Mouse (Mus musculus): ENCODE data around the gene Mapk1. TPM values are rescaled to one million over a fixed set of nuclear protein-coding genes. Genes with fewer than 3 reads are reported as not detected.

The Mapk1 gene
- 65.8 and 76.8 TPM in 2 replicates for polyA plus RNA-seq (2011; ENCODE audit: insufficient read depth, insufficient read length, low replicate concordance, missing spikeins)

- peak; percentile 99 for TF ChIP-seq POLR2A (IDR thresholded peaks at IDR 0.05; ENCODE audit: borderline replicate concordance, control insufficient read depth, low read depth, low read length)
- peak; percentile 10; the same call in 1 of the 2 replicates for TF ChIP-seq CTCF (IDR thresholded peaks at IDR 0.05; ENCODE audit: control insufficient read depth, insufficient read depth, low read length)
- Histone ChIP-seq H3K4me3 (replicated peaks; ENCODE audit: control insufficient read depth, low read depth, low read length) (peak within 1 kb of the TSS; percentile 94), H3K4me1 (ENCODE audit: control insufficient read depth, insufficient read depth, low read length) (peaks cover under 1% of the 10 kb centered on the region; the same call in 1 of the 2 replicates), H3K27ac (ENCODE audit: control insufficient read depth, insufficient read depth, low read depth, low read length, poor library complexity) (peak within 1 kb of the TSS; percentile 85)
- under 1% methylated on average over 35 of the region's 35 CpGs for WGBS
These were observed at the start of gene Mapk1 for GRCm38 (mm10) chr16:16983131-16983533. Gene Mapk1 (plus strand): TSS chr16:16983382.

DNA sequence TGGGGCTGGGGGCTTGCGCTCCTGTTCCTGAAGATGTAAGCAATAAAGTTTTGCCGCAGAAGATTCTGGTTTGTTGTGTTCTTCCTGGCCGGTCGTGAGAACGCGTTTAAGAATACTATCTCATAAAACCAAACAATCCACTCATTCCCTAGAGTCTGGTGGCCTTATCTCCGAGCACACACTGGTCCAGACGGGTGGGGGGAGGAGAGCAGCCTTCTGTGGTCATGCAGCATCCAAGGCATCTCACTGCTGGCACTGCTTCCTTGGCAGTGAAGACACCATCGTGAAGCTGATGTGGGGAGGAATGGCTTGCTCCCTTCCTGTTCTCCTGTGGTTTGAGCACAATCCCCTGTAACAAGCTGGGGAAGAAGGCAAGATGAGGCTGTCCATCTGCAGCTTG is 43.6 kb upstream of the Mapk1 start:
- Histone ChIP-seq H3K4me3 (replicated peaks; ENCODE audit: control insufficient read depth, low read depth, low read length) (no peak overlapping the region), H3K27ac (ENCODE audit: control insufficient read depth, insufficient read depth, low read depth, low read length, poor library complexity) (no peak overlapping the region), H3K4me1 (ENCODE audit: control insufficient read depth, insufficient read depth, low read length) (no peaks in the 10 kb centered on the region)
- TF ChIP-seq POLR2A (IDR thresholded peaks at IDR 0.05; ENCODE audit: borderline replicate concordance, control insufficient read depth, low read depth, low read length) (no peak), CTCF (IDR thresholded peaks at IDR 0.05; ENCODE audit: control insufficient read depth, insufficient read depth, low read length) (no peak)
- WGBS, result 80% methylated on average over 9 of the region's 9 CpGs

GRCm38 (mm10) chr16:16941078-16941477 is 42.1 kb upstream of the Mapk1 start:
- 75% methylated on average over 2 of the region's 2 CpGs for WGBS
- no peak for TF ChIP-seq CTCF (IDR thresholded peaks at IDR 0.05; ENCODE audit: control insufficient read depth, insufficient read depth, low read length)
- no peak for TF ChIP-seq POLR2A (IDR thresholded peaks at IDR 0.05; ENCODE audit: borderline replicate concordance, control insufficient read depth, low read depth, low read length)
- no peak overlapping the region for H3K4me3 ChIP-seq (replicated peaks; ENCODE audit: control insufficient read depth, low read depth, low read length)
- no peaks in the 10 kb centered on the region for H3K4me1 ChIP-seq (ENCODE audit: control insufficient read depth, insufficient read depth, low read length)
- no peak overlapping the region for H3K27ac ChIP-seq (ENCODE audit: control insufficient read depth, insufficient read depth, low read depth, low read length, poor library complexity)

DNA sequence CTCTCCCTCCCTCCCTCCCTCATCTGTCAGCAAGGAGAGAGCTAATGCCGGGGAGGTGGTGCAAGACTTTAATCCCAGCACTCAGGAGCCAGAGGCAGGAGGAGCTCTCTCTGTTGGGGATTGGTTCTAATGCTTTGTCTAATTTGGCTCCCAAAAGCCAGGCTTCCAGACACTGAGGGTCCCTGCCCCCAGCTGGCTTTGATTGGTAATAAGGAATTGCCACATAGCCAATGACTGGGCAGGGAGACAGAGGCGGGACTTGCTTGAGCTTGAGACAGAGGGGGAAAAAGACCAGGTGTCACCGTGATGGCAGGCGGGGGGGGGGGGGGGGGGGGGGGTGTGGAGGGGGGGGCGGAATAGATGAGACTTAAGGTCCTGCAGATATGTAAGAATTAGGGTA is 24.6 kb upstream of the Mapk1 start:
- 42% methylated on average over 3 of the region's 5 CpGs for WGBS
- TF ChIP-seq CTCF (IDR thresholded peaks at IDR 0.05; ENCODE audit: control insufficient read depth, insufficient read depth, low read length), result no peak
- no peak for TF ChIP-seq POLR2A (IDR thresholded peaks at IDR 0.05; ENCODE audit: borderline replicate concordance, control insufficient read depth, low read depth, low read length)
- no peak overlapping the region for H3K27ac ChIP-seq (ENCODE audit: control insufficient read depth, insufficient read depth, low read depth, low read length, poor library complexity)

DNA sequence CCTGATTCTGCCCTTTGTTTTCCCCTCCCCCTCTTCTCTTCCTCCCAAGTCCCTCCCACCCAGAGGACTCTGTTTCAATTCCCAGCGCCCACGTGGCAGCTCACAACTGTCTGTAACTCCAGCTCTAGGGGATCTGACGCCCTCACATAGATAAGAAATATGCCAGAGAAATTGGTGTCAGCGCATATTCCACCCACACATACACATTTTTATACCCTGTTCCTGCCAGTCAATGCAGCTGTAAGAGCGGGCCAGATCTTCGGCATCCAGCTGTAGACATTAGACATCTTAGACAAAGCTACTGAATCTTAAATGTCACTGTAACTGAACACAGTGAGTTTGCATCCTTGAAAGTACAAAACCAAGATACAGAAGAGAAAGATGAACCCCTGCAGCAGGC is 23.3 kb upstream of the Mapk1 start:
- WGBS, result 79% methylated on average over 6 of the region's 6 CpGs
- H3K4me1 ChIP-seq (ENCODE audit: control insufficient read depth, insufficient read depth, low read length), result no peaks in the 10 kb centered on the region
- no peak overlapping the region for H3K4me3 ChIP-seq (replicated peaks; ENCODE audit: control insufficient read depth, low read depth, low read length)
- TF ChIP-seq POLR2A (IDR thresholded peaks at IDR 0.05; ENCODE audit: borderline replicate concordance, control insufficient read depth, low read depth, low read length), result no peak
- no peak for TF ChIP-seq CTCF (IDR thresholded peaks at IDR 0.05; ENCODE audit: control insufficient read depth, insufficient read depth, low read length)
- no peak overlapping the region for H3K27ac ChIP-seq (ENCODE audit: control insufficient read depth, insufficient read depth, low read depth, low read length, poor library complexity)

More for the DNA sequence above, 24.6 kb upstream of the Mapk1 start:
- Histone ChIP-seq H3K4me3 (replicated peaks; ENCODE audit: control insufficient read depth, low read depth, low read length) (no peak overlapping the region), H3K4me1 (ENCODE audit: control insufficient read depth, insufficient read depth, low read length) (no peaks in the 10 kb centered on the region)

DNA sequence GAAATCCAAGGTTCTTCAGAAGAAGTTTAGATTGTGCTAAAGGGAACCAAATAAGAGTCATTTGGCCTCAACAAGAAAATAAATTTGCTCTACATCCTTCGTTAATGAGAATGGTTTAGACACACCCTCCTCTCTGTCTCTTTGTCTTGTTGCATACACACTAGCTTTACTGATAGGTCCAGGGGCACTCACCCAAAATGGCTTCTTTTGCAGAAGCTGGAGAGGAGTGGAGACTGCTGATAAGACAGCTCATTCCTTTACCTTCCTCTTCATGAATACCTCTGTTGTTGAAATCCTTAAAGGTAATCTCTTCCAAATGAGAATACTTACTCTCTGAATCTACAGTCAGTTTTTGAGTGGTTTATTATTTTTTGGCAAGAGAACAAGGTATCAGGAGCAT is 18.0 kb upstream of the Mapk1 start:
- WGBS, result 59% methylated on average over 1 of the region's 1 CpGs
- Histone ChIP-seq H3K4me1 (ENCODE audit: control insufficient read depth, insufficient read depth, low read length) (no peaks in the 10 kb centered on the region), H3K27ac (ENCODE audit: control insufficient read depth, insufficient read depth, low read depth, low read length, poor library complexity) (no peak overlapping the region), H3K4me3 (replicated peaks; ENCODE audit: control insufficient read depth, low read depth, low read length) (no peak overlapping the region)
- TF ChIP-seq POLR2A (IDR thresholded peaks at IDR 0.05; ENCODE audit: borderline replicate concordance, control insufficient read depth, low read depth, low read length), result no peak
- no peak for TF ChIP-seq CTCF (IDR thresholded peaks at IDR 0.05; ENCODE audit: control insufficient read depth, insufficient read depth, low read length)

DNA sequence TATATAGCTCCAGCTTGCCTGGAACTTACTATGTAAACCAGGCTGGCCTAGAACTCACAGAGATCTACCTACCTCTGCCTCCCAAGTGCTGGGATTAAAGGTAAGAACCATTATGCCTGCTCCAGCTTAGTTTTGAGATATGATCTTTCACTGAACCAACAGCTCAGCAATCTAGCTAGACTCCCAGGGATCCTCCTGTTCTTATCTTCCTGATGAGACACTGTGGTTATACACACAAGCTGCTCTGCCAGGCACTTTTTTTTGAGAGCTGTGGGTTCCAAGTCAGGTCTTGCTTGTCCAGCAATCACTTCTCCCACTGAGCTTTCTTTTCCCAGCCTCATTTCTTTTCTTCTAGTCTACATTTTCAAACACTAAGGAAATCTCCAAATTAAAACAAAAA is 16.9 kb upstream of the Mapk1 start:
- Histone ChIP-seq H3K4me1 (ENCODE audit: control insufficient read depth, insufficient read depth, low read length) (no peaks in the 10 kb centered on the region), H3K4me3 (replicated peaks; ENCODE audit: control insufficient read depth, low read depth, low read length) (no peak overlapping the region), H3K27ac (ENCODE audit: control insufficient read depth, insufficient read depth, low read depth, low read length, poor library complexity) (no peak overlapping the region)
- TF ChIP-seq POLR2A (IDR thresholded peaks at IDR 0.05; ENCODE audit: borderline replicate concordance, control insufficient read depth, low read depth, low read length), result no peak
- TF ChIP-seq CTCF (IDR thresholded peaks at IDR 0.05; ENCODE audit: control insufficient read depth, insufficient read depth, low read length), result no peak

- Histone ChIP-seq H3K4me1 (ENCODE audit: control insufficient read depth, insufficient read depth, low read length) (no peaks in the 10 kb centered on the region), H3K27ac (ENCODE audit: control insufficient read depth, insufficient read depth, low read depth, low read length, poor library complexity) (no peak overlapping the region), H3K4me3 (replicated peaks; ENCODE audit: control insufficient read depth, low read depth, low read length) (no peak overlapping the region)
- TF ChIP-seq CTCF (IDR thresholded peaks at IDR 0.05; ENCODE audit: control insufficient read depth, insufficient read depth, low read length) (no peak), POLR2A (IDR thresholded peaks at IDR 0.05; ENCODE audit: borderline replicate concordance, control insufficient read depth, low read depth, low read length) (no peak)
- 70% methylated on average over 3 of the region's 3 CpGs for WGBS
These were observed 5.1 kb upstream of the Mapk1 start for GRCm38 (mm10) chr16:16978061-16978460.

DNA sequence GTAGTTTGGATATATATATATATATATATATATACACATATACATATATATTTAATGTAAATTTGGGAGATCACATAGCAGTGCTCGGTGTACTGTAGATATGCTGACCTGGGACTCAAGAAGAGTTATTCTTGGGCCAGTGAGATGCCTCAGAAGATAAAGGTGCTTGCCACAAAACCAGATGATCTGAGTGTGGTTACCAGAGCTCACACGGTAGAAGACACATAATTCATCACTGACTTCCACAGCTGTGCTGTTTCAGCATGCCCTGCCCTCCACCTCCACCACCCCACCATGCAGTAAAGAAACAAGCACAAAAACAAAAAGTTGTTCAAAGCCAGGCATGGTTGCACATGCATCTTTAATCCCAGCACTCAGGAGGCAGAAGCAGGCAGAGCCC is 4.4 kb upstream of the Mapk1 start:
- H3K27ac ChIP-seq (ENCODE audit: control insufficient read depth, insufficient read depth, low read depth, low read length, poor library complexity), result no peak overlapping the region
- WGBS, result 21% methylated on average over 2 of the region's 2 CpGs
- H3K4me3 ChIP-seq (replicated peaks; ENCODE audit: control insufficient read depth, low read depth, low read length), result no peak overlapping the region
- TF ChIP-seq CTCF (IDR thresholded peaks at IDR 0.05; ENCODE audit: control insufficient read depth, insufficient read depth, low read length), result no peak
- TF ChIP-seq POLR2A (IDR thresholded peaks at IDR 0.05; ENCODE audit: borderline replicate concordance, control insufficient read depth, low read depth, low read length), result no peak
- H3K4me1 ChIP-seq (ENCODE audit: control insufficient read depth, insufficient read depth, low read length), result no peaks in the 10 kb centered on the region

Data from bone marrow, adult 2 months (tissue).